Mouse (Mus musculus): ENCODE measurements around the gene Churc1. TPM values are rescaled to one million over a fixed set of nuclear protein-coding genes. Genes with fewer than 3 reads are reported as not detected.
A peak's percentile ranks its signal among the peaks of the same experiment; 100 is the strongest.

The Churc1 gene
- polyA plus RNA-seq, 1 experiment from 2014 or later = 131 TPM

DNA sequence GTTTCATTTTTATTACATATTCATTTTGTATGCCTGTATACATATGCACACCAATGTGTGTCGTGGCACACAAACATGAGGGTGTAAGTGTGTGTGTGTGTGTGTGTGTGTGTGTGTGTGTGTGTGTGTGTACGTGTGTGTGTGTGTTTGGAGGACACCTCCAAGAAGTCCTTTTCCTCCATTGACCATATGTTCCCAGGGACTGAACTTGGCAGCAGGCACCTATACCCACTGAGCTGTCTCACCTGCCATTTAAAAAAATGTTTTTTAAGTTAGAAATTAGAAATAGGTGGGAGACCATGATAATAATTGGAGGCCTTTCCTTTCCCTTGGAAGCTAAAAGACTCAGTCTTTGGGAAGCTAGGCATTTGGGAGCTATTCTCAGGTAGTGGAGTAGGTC lies 48.8 kb downstream of the Churc1 start:
- Histone ChIP-seq H3K9ac (ENCODE audit: low read depth, low read length) (no peak overlapping the region), H3K4me3 (replicated peaks; ENCODE audit: low read depth, low read length) (no peak overlapping the region), H3K9me3 (replicated peaks; ENCODE audit: low read length) (no peaks in the 10 kb centered on the region), H3K36me3 (ENCODE audit: insufficient read depth, low read length) (no peaks in the 10 kb centered on the region), H3K4me2 (ENCODE audit: low read length) (no peak overlapping the region), H3K4me1 (replicated peaks; ENCODE audit: insufficient read depth, low read length) (no peaks in the 10 kb centered on the region), H3K27ac (no peak overlapping the region), H3K27me3 (ENCODE audit: insufficient read depth, low read length) (no peaks in the 10 kb centered on the region; the same call in 1 of the 2 replicates)
- DNase-seq (ENCODE audit: low spot score) (no peak), ATAC-seq (replicated peaks; ENCODE audit: low FRiP score, low read depth) (no peak)
- TF ChIP-seq CTCF (IDR thresholded peaks at IDR 0.05; ENCODE audit: low read depth) = no peak
- 90% methylated on average over 2 of the region's 2 CpGs for WGBS

DNA sequence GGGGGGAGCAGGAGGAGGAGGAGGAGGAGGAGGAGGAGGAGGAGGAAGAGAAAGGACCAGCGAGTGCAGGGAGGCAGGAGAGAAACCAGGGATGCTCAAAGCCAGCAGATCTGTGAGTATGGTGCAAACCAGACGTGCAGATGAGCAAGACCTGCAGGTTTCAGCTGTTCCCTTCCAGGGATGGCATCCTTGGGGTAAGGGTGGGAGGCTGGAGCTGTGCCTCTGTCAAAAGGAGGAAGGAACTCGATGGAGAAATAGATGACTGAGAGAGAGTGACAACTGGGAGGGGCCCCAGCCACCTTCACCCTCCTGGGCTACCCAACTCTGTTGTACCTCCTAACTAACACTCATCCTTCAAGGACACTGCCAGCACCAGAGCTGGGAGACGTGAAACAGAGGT lies 51.4 kb downstream of the Churc1 start:
- Histone ChIP-seq H3K36me3 (ENCODE audit: insufficient read depth, low read length) (no peaks in the 10 kb centered on the region), H3K27me3 (ENCODE audit: insufficient read depth, low read length) (no peaks in the 10 kb centered on the region; the same call in 1 of the 2 replicates), H3K4me1 (replicated peaks; ENCODE audit: insufficient read depth, low read length) (no peaks in the 10 kb centered on the region; the same call in 1 of the 2 replicates), H3K9ac (ENCODE audit: low read depth, low read length) (no peak overlapping the region), H3K27ac (no peak overlapping the region), H3K4me3 (replicated peaks; ENCODE audit: low read depth, low read length) (no peak overlapping the region), H3K4me2 (ENCODE audit: low read length) (no peak overlapping the region), H3K9me3 (replicated peaks; ENCODE audit: low read length) (no peaks in the 10 kb centered on the region)
- 47% methylated on average over 4 of the region's 4 CpGs for WGBS
- no peak for TF ChIP-seq CTCF (IDR thresholded peaks at IDR 0.05; ENCODE audit: low read depth)
- DNase-seq (ENCODE audit: low spot score) = no peak
- ATAC-seq (replicated peaks; ENCODE audit: low FRiP score, low read depth) = no peak

DNA sequence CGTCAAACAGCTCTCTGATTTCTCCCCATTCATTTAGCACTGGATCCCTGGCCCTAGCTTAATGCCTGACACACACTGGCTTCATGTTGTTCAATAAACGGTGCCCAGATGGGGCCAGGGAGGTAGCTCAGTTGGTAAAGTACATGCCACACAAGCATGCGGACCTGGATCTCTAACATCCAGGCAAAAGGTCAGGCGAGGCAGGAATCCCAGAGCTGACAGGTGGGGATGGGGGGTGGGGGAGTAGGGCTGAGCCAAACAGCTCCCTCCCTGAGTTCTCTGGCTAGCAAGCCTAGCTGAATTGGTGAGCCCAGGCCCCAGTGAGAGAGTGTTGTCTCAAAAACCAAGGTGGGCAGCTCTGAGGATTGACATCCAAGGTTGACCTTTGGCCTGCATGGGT lies 51.8 kb downstream of the Churc1 start:
- Histone ChIP-seq H3K4me1 (replicated peaks; ENCODE audit: insufficient read depth, low read length) (no peaks in the 10 kb centered on the region; the same call in 1 of the 2 replicates), H3K9ac (ENCODE audit: low read depth, low read length) (no peak overlapping the region), H3K4me3 (replicated peaks; ENCODE audit: low read depth, low read length) (no peak overlapping the region), H3K4me2 (ENCODE audit: low read length) (no peak overlapping the region), H3K9me3 (replicated peaks; ENCODE audit: low read length) (no peaks in the 10 kb centered on the region), H3K36me3 (ENCODE audit: insufficient read depth, low read length) (no peaks in the 10 kb centered on the region), H3K27me3 (ENCODE audit: insufficient read depth, low read length) (no peaks in the 10 kb centered on the region; the same call in 1 of the 2 replicates), H3K27ac (no peak overlapping the region)
- no peak for DNase-seq (ENCODE audit: low spot score)
- no peak for ATAC-seq (replicated peaks; ENCODE audit: low FRiP score, low read depth)
- TF ChIP-seq CTCF (IDR thresholded peaks at IDR 0.05; ENCODE audit: low read depth) = no peak
- 51% methylated on average over 4 of the region's 4 CpGs for WGBS

DNA sequence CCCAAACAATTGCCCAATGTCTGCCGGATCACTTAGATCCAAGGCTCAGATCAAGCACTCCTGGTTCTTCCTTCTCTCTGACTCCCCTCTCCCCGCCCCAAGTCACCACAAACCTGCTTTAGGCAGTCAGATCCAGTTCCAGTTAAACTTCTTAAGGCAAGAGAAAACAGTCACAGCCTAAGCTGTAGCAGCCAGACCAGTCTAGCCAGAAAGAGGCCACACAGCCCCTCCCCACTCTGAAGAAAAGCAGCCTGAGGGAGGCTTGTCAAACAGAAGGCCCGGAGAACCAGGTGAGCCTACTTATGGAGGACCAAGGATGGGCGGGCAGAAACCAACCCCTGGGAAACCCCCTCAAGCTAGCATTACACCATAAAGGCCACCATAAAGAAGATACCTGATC lies 52.8 kb downstream of the Churc1 start:
- 49% methylated on average over 4 of the region's 4 CpGs for WGBS
- no peaks in the 10 kb centered on the region for H3K36me3 ChIP-seq (ENCODE audit: insufficient read depth, low read length)
- no peak for TF ChIP-seq CTCF (IDR thresholded peaks at IDR 0.05; ENCODE audit: low read depth)
- ATAC-seq (replicated peaks; ENCODE audit: low FRiP score, low read depth) = peak; percentile 62
- H3K4me3 ChIP-seq (replicated peaks; ENCODE audit: low read depth, low read length) = no peak overlapping the region
- H3K9me3 ChIP-seq (replicated peaks; ENCODE audit: low read length) = no peaks in the 10 kb centered on the region
- H3K4me2 ChIP-seq (ENCODE audit: low read length) = no peak overlapping the region
- no peaks in the 10 kb centered on the region; the same call in 1 of the 2 replicates for H3K27me3 ChIP-seq (ENCODE audit: insufficient read depth, low read length)
- peak overlapping the region; percentile 20; the same call in 1 of the 2 replicates for H3K27ac ChIP-seq
- no peak overlapping the region for H3K9ac ChIP-seq (ENCODE audit: low read depth, low read length)
- H3K4me1 ChIP-seq (replicated peaks; ENCODE audit: insufficient read depth, low read length) = no peaks in the 10 kb centered on the region; the same call in 1 of the 2 replicates
- DNase-seq (ENCODE audit: low spot score) = peak; percentile 39

DNA sequence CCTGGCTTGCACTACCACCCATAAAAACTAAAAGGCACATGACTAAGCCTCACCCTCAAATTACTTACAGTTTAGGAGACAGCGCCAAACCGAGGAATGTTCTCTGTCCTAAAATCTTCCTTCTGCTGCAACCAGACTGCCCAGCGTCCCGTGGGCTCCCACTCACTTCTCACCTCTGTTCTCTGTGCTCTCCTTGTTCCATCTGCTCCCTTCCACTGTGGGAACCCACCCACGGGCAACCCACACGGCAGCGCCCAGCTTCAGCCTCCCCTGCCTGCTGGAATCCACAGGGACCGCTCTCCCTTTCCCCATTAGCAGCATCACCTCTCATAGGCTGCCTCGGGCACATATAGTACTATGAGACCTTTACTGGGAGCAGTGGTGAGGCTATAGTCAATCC lies 53.6 kb downstream of the Churc1 start:
- H3K4me2 ChIP-seq (ENCODE audit: low read length) = no peak overlapping the region
- no peak for TF ChIP-seq CTCF (IDR thresholded peaks at IDR 0.05; ENCODE audit: low read depth)
- no peak overlapping the region for H3K4me3 ChIP-seq (replicated peaks; ENCODE audit: low read depth, low read length)
- 76% methylated on average over 9 of the region's 9 CpGs for WGBS
- no peaks in the 10 kb centered on the region; the same call in 1 of the 2 replicates for H3K27me3 ChIP-seq (ENCODE audit: insufficient read depth, low read length)
- no peaks in the 10 kb centered on the region for H3K36me3 ChIP-seq (ENCODE audit: insufficient read depth, low read length)
- no peaks in the 10 kb centered on the region for H3K9me3 ChIP-seq (replicated peaks; ENCODE audit: low read length)
- H3K4me1 ChIP-seq (replicated peaks; ENCODE audit: insufficient read depth, low read length) = no peaks in the 10 kb centered on the region; the same call in 1 of the 2 replicates
- H3K27ac ChIP-seq = no peak overlapping the region
- no peak overlapping the region for H3K9ac ChIP-seq (ENCODE audit: low read depth, low read length)
- no peak for DNase-seq (ENCODE audit: low spot score)
- no peak for ATAC-seq (replicated peaks; ENCODE audit: low FRiP score, low read depth)

DNA sequence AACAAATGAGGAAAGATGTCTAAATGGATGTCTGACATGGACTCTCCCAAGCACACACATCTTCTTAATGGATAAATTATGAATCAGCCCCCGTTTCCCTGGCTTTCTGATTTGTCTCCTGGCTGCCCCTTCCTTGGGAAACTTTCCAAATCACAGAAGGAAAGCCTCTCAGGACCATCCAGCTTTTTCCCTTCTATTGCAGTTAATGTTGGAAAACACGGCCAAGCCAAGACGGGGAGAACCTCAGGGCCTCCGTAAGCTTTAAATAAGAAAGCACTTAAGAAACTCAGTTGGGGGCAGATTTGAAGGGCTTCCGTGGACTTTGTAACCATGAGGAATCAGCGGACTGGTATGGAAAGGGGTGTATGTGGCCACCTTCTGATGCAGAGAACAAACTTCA lies 54.5 kb downstream of the Churc1 start:
- TF ChIP-seq CTCF (IDR thresholded peaks at IDR 0.05; ENCODE audit: low read depth) = no peak
- no peaks in the 10 kb centered on the region; the same call in 1 of the 2 replicates for H3K4me1 ChIP-seq (replicated peaks; ENCODE audit: insufficient read depth, low read length)
- 67% methylated on average over 6 of the region's 6 CpGs for WGBS
- H3K36me3 ChIP-seq (ENCODE audit: insufficient read depth, low read length) = no peaks in the 10 kb centered on the region
- no peak overlapping the region for H3K4me2 ChIP-seq (ENCODE audit: low read length)
- H3K9me3 ChIP-seq (replicated peaks; ENCODE audit: low read length) = no peaks in the 10 kb centered on the region
- ATAC-seq (replicated peaks; ENCODE audit: low FRiP score, low read depth) (no peak), DNase-seq (ENCODE audit: low spot score) (no peak)
- no peak overlapping the region for H3K4me3 ChIP-seq (replicated peaks; ENCODE audit: low read depth, low read length)
- no peaks in the 10 kb centered on the region; the same call in 1 of the 2 replicates for H3K27me3 ChIP-seq (ENCODE audit: insufficient read depth, low read length)
- H3K9ac ChIP-seq (ENCODE audit: low read depth, low read length) = no peak overlapping the region
- no peak overlapping the region for H3K27ac ChIP-seq

DNA sequence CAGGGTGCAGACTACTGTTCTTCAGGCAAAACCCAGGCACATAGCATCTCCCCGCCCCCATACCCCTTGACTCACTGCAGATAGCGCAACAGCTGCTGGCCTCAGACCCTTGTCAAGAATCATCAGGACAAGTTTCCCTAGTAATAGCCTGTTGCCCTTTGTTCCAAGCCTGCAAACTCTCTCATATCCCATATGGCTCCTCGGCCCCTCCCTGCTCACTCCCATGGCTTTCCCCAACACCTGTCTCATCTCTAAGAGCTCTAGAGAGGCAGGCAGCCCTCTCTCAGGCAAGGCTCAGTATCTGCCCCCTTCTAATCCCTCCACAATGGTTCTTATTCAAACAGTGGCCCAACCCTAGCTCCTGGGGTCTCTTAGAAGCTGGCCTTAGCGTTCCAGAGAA lies 55.3 kb downstream of the Churc1 start:
- no peak overlapping the region for H3K9ac ChIP-seq (ENCODE audit: low read depth, low read length)

More for the DNA sequence above, 55.3 kb downstream of the Churc1 start:
- H3K27me3 ChIP-seq (ENCODE audit: insufficient read depth, low read length) = no peaks in the 10 kb centered on the region; the same call in 1 of the 2 replicates
- no peak for ATAC-seq (replicated peaks; ENCODE audit: low FRiP score, low read depth)
- H3K36me3 ChIP-seq (ENCODE audit: insufficient read depth, low read length) = no peaks in the 10 kb centered on the region
- H3K4me1 ChIP-seq (replicated peaks; ENCODE audit: insufficient read depth, low read length) = no peaks in the 10 kb centered on the region; the same call in 1 of the 2 replicates
- no peak overlapping the region for H3K4me2 ChIP-seq (ENCODE audit: low read length)
- TF ChIP-seq CTCF (IDR thresholded peaks at IDR 0.05; ENCODE audit: low read depth) = no peak
- DNase-seq (ENCODE audit: low spot score) = no peak
- no peak overlapping the region for H3K4me3 ChIP-seq (replicated peaks; ENCODE audit: low read depth, low read length)
- WGBS = 62% methylated on average over 4 of the region's 4 CpGs
- H3K27ac ChIP-seq = no peak overlapping the region
- no peaks in the 10 kb centered on the region for H3K9me3 ChIP-seq (replicated peaks; ENCODE audit: low read length)

Data from kidney, postnatal 0 days (tissue).